Mouse (Mus musculus) layer of hippocampus, adult 11-12 months (tissue): Measurements from ENCODE around the gene Luc7l3.

ENCODE experiments used
- DNase-seq: peaks from one replicate; pipeline ENCODE4 v3.0.0; 2022; ENCODE audit warnings: low spot score

The Luc7l3 gene

DNA sequence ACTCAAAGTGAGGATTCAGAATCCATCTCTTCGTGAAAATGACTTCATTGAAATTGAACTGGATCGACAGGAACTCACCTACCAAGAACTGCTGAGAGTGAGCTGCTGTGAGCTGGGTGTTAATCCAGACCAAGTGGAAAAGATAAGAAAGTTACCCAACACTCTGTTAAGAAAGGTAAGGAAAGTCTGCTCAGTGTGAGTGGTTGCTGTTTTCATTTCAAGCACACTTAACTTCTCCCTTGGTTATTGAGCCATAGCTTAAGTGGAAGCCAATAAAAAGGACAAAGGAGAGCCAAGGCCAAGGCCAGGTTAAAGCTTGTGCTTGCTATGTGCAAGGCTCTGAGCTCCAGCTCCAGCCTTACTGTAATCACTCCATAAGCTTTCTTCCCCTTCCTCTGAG lies 16.6 kb upstream of the Luc7l3 start:
- DNase-seq = no peak

DNA sequence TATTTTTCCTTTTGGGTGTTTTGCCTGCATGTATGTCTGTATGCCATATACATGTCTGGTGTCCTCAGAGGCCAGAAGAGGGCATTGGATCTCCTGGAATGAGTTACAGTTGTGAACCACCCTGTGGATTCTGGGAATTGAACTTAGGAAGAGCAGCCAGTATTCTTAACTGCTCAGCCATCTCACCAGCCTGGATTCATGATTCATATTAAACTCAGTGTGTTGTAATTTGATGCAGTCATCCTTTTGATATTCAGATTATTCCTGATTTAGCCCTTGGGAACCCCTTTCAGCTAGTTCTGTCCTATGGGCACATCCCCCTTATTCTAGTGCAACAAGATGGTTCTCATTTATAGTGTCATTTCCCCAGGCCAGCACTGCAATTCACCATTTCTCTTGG lies 14.8 kb upstream of the Luc7l3 start:
- DNase-seq = no peak

DNA sequence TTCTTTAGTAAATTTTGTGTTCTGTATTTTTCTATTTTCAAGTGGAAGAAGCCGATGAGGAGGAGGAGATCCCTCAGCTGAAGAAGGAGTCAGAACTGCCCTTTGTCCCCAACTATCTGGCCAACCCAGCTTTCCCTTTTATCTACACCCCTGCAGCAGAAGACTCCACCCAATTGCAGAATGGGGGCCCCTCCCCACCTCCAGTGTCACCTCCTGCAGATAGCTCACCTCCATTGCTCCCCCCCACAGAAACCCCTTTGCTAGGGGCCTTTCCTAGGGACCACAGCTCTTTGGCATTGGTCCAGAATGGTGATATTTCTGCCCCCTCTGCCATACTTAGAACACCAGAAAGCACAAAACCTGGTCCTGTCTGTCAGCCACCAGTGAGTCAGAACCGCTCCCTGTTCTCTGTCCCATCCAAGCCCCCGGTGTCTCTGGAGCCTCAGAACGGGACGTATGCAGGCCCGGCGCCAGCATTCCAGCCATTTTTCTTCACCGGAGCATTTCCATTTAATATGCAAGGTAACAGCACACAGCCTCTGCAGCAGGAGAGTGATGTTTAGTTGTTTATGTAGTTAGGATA lies 12.7 kb upstream of the Luc7l3 start:
- no peak for DNase-seq

DNA sequence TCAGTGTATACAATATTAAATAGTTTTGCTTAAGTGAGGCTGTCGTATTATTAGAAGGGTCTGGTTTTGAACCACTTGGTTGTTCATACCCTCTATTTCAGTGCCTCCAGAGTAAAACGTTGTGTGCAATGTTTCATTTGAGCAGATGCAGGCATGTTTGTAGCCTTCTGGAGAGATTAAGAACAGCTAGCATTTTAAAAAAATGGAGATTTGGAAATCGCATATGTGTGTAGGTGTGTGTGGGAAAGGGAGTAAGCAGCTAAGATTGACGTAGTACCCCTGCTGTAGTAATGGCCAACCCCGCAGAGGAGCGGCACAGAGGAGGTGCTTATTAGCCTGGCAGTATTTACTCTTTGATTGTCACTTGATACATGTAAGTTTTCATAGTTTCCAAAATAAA lies 10.9 kb upstream of the Luc7l3 start:
- peak; percentile 47 for DNase-seq

DNA sequence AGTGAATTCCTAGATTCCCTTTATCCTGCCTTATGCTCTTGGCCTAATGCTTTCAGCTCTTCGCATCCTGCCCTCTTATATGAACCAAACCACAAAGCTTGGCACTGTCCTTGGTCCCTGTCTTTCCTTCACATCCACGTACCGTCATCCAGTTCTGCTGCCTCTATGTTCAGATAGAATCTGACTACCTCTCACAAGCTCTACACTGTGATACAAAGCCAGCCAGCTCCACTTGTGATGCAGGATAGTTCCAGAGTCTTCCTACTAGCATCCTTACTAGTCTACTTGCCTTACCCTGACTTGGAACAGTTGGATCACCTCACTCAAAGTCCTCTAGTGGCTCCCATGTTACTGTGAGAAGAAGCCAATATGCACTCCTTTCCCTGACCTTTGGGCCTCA lies 8.4 kb upstream of the Luc7l3 start:
- DNase-seq = no peak

DNA sequence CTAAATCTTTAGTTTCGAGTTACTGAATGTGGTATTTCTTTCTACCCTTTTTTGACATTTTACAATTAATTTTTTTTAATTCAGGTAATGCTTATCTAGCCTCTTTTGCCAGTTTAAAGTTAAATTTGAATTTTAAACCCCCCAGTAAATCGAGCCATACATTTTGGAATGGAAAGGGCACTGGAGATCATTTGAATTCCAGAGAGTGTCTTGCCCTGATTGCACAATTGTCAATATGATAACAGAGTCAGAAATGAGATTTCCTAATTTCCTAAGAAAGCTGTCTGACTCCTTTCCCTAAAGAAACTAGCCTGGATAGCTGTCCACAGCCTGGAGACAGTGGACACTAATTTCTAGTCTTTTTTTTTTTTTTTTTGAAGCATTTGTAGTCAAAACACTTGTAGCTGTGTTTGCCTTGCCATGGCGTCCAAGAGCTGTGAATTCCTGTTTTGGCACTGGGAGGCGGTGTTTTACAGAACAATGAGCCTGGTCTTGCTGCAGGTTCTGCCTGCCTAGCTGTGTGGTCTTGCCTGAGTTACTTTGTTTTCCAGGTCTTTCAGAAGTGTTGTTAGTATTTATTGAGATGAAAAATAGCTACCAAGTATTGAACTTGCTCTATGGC lies 7.6 kb upstream of the Luc7l3 start:
- DNase-seq = peak; percentile 75

DNA sequence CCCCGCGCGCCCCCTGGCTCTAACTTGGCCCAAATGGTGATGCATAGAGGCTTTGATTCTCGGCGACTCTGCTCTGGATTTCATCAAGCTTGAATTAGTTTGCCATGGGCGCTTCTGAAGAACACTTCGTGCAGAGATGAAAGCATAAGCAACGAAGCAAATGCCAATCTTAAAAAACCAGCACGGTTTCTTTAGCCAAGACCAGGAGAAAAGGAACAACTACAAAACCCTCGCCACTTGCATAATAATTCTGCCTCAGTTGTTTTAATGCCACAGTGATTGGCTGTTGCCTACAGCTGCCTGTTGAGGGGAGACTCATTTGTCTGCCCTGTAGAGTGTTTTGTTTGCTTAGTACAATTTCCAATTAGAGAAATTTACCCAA lies 6.8 kb upstream of the Luc7l3 start:
- no peak for DNase-seq

DNA sequence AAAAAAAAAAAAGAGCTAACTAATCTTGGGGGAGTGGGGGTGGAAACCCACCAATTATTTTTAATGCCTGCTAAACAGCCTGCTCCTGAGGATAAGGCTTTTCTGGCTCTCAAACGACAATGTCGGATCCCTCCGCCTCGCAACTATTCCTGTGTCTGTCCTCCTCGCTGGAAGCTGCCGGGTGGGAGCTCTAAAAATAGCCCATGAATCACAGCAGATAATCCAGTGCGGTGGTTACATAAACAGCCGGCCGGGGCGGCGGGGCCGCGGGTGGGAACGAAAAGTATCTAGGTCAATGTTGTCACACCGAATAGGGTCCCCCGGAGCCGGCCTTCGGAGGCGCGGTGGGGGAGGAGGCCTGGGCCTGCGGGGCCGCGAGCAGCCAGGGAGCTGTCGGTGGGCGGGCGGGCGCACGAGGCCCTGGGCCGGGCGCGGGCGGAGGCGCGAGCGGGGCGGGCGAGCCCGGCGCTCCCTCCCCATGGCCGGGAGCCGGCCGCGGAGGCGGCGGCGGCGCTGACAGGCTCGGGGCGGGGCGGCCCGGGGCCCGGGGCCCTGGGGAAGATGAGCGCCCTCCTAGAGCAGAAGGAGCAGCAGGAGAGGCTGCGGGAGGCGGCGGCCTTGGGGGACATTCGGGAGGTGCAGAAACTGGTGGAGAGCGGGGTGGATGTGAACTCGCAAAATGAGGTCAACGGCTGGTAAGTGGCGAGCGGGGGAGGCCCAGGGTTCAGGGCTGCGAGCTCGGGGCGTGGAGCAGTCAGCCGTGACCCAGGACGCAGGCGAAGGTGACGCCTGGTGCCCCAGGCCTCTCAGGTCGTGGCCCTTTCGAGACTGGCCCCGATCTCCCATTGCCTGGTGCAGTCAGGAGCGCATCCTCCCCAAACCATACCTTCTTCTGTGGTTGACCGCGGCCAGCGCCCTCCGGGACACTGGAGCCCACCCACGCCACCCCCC lies 6.2 kb upstream of the Luc7l3 start, which contains the start of gene Ankrd40:
Gene Ankrd40 (plus strand): TSS at position 309 of the 951 bp plus-strand sequence.
- peak; percentile 98 for DNase-seq

DNA sequence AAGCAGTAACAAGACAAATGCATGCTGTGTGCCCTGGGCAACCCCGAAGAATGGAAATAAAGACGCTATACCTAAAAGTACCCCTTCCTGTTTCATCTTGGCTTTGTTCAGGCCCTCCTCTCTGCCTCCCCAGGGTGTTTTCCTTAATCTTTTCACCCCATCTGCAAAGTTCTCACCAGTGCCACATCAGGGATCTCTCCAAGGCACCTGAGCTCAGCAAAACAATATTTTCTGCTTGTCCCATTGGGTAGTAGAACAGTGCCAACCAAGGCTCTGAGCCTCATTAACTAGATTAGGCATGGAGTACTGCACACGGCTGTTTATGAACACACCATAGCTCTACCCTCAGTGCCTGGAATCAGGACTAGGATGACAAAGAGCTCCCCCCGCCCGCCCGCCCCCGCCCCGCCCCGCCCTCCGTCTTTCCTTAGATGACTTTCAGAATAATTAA lies 5.2 kb upstream of the Luc7l3 start:
- DNase-seq = no peak

DNA sequence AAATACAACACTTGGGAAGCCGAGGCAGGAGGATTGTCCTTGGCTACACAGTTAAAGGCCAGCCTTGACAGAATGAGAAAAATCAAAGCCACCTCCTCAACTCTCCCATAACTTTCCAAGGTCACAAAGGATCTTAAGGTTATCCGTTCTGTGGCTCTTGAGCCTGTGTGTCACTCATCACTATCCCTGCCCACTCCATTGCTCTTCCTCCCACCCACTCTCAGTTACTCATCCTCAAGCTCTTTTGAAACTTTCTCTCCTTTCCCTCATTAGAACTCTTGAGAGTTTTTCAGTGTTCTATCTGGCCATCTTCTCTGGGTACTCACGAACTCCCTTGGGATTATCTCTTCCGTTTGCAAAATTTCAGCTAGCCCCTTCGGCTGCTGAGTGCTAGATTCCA lies 2.8 kb upstream of the Luc7l3 start:
- no peak for DNase-seq

DNA sequence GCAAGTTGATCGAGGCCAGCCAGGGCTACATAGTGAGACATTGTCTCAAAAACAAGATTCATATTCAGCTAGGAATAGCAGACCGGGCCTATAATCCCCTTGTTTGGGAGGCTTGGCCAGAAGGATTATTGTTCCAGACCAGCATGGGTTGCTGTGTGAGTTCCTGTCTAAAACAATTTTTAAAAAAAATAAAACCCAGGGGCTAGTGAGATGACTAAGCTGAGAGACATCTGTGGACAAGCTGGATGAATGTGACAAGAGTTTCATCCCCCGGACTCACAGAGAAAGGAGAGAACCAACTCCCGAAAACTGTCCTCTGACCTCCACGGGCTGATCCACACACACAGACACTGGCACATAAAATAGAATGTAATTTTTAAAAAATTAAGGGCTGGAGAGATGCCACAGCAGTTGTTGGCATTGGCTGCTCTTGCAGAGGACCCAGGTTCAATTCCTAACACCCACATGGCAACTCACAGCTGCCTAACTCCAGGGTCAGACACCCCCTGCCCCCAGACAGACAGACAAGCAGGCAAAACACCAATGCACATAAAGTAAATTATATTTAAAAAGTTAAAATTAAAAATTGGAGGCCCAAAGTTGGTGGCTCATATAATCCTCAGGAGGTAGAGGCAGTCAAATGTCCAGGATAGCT lies 1.6 kb upstream of the Luc7l3 start:
- no peak for DNase-seq

DNA sequence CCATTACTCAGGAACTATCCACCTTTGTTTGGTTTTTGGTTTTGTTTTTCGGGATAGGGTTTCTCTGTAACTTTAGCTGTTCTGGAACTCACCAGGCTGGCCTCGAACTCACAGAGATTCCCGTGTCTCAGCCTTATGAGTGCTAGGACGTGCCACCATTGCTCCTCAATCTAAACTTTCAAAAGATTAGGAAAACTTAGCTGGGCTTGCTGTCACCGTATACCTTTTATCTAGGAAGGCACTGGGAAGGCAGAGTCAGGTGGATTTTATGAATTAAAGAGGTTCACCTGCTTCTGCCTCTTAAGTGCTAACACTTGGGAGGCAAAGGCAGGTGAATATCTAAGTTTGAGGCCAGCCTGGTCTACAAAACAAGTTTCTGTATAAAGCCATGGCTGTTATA lies 848 bp upstream of the Luc7l3 start:
- no peak for DNase-seq

DNA sequence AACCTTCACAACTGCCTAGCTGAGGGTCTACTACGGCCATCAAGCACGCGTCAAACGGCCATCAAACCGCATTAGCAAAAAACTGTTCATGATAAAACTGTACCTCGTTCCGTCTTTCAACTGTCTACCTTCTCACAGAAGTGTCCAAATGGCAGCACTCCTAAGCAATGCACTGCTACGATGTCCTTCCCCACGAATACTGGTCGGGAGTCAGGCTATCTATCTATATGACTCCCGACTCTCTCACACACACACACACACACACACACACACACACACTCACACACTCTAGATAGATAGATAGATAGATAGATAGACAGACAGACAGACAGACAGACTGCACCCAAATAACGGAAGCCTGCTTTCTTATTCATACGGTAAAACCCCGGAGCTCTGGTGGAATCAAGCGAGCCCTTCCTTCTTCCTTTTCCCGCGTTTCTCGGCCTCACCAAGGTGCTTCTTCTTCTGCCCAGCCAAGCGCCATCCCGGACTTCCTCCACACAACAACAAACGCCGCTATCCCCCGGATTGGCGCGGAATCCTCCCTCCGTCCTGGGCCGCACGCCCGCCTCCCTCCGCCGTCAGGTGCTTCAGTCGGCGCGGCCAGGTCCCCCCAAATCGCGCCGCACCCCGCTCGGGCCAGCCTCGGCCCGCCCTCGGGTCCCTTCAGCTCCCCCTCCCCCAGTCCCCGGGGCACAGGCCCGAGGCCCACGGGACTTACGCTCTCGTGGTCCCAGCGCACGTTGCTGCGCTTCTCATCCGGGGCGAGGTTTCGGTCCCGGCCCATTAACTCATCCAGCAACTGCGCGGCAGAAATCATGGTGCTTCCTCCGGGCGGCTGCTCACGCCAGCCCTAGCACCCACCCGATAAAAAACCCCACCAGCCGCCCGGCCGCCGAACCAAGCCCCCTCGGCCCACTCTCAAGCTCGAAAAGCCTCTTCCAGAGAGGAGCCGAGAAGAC lies 538 bp downstream of the Luc7l3 start:
- no peak for DNase-seq

DNA sequence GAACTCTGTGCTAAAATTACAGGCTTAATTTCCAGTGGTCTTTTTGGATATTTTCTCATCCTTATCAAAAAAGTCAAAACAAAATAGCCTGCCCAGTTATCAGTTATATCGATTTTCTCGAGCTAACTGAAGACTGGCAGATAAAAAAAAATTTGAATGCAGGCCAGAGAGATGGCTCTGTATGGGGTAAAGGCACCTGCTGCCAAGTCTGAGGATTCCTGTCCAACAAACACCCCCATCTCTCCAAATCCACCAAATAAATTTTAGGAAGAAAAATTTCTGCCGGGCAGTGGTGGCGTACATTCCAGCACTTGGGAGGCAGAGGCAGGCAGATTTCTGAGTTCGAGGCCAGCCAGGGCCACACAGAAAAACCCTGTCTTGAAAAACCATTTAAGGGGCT lies 3.7 kb downstream of the Luc7l3 start:
- DNase-seq = no peak

DNA sequence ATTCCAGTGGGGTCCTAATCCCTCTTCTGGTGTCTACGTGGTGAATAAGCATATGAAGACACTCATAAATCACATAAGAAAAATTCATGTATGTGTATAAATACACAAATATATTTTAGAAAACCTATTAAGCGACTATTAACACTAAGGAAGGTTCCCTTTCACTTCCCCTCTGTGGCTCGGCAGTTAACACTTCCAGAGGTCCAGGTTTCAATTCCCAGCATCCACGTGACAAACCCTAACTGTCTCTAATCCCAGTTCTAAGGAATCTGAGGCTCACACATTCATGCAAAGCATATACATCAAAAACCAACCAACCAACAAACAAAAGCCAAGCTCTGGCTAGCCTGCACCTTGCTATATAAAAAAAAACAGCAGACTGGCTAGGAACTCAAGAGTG lies 4.3 kb downstream of the Luc7l3 start:
- DNase-seq = no peak

DNA sequence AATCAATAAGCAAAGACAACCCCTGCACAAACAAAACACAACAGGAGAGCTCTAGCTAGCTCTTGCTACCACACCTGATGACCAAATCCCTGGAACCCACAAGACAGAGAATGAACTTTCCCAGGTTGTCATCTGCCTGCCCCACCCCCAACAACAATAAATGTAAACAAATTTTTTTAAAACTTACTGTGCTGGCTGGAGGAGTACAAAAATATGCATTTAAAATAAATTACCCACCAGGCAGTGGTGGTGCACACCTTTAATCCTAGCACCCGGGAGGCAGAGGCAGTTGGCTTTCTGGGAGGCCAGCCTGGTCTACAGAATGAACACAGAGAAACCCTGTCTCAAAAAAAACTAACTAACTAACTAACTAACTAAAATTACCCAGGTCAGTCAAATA lies 4.8 kb downstream of the Luc7l3 start:
- DNase-seq = no peak

DNA sequence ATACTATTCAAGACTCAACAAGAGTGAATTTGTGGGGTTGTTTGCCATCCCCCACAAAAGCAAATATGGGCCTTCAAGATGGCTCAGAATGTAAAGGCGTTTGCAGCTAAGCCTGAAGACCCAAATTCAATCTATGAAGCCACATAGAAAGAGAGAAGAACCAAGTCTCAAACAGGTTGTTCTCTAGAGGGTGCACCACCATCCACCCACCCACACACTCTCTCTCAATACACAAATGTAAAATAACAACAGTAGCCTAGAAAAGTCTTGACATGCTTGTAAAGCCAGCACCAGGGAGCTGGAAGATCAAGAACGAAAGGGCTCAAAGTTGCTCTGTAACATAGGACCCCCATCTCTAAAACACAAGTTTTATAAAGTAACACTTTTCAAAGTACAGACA lies 5.3 kb downstream of the Luc7l3 start:
- DNase-seq = no peak

DNA sequence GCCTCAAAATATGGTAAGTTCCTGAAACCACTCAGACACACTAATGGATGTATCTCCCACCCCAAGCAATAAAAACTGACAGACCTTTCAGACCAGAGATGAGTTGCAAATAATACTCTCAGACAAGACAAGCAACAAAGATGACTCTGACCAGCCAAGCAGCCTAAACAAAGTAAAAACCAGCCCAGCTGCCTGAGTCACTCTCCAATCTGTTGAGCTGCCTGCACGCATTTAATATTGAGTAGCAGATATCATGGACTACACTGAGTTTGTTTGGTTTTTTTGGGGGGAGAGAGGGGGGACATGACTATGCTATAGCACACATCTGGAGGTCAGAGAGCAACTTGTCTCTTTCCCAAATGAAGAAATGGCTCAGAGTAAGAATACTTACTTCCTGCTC lies 6.5 kb downstream of the Luc7l3 start:
- DNase-seq = no peak

DNA sequence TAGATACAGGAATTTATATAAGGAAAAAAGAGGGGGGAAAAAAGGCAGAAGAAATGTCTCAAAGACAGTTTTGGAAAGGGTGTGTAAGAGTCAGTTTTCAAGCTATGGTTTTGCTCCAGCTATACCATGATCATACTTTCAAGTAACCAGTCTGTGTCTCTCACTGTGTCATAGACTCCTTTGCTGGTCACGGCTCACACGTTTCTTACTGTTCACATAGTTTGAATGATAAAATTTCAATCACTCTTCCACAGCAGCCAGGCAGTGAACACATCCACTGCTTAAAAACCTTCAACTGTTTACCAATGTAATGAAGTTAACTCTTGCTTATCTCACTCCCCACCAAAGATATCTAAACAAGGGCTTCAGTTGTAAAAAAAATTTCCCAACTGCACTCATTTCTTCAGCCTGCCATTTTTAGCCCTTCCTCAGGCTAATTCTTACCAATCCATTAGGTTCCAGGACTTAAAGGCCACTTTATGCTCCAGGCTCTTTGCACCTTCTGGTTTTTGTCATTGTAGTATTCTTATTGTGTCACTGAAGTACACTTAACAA lies 7.6 kb downstream of the Luc7l3 start:
- DNase-seq = no peak

DNA sequence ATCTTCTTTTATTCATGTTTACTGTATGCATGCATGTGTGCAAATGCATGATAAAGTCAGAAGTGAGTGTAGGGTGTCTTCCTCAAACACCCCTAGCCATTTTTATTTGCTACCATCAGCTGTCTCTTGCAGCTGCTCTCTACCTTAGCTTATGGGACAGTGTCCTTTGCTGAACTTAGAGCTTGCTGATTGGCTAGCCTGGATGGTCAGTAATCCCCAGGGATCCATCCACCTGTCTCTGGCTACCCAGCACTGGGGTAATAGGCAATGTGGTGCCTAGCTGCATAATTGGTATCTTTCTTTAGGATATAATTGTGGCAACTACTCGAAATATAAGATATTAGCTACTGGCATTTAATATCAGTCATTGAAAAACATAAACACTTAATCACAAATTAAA lies 9.1 kb downstream of the Luc7l3 start:
- no peak for DNase-seq
